In the genomic region with DNA sequence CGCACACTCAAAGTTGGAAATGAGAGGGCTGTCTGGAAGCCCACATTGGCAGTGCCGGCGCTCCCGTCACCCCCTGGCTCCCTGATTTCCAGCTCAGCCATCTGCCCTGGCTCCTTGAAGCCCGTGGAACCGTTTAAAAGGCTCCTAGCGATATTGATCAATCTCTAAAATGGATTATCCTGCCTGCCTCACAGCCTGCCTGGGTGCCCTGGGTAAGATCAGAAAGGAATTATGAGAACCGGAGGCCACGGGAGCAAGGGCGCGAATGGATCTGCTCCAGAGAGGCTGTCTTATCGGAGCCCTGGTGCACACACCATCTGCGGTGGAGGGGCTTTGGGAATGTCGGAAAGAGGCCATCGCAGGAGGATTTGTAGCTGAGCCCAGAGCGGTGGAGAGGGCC, we compare ENCODE assay signal across 11 mouse cellular contexts.
DNase-seq lines count a peak whose midpoint lies in the region; ATAC-seq and TF ChIP-seq lines count a peak whose summit lies in the region.
"Had no signal": no experiment of that assay in that cellular context is flagged by ENCODE, and none has a peak within 500 bp of the region (broad histone marks: within the 10 kb centered on the region; RNA-seq: fewer than 3 reads in every experiment).

No protein-coding gene starts in this region.

- no peak overlapping the region for H3K9ac ChIP-seq in forebrain, embryonic 11.5 days (ENCODE audit: low read length)
- no peak overlapping the region for H3K9ac ChIP-seq in limb, embryonic 15.5 days
- H3K9ac ChIP-seq in kidney, embryonic 15.5 days, result no peak overlapping the region

- no peak overlapping the region for H3K4me2 ChIP-seq in forebrain, embryonic 11.5 days (ENCODE audit: low read depth, low read length, severe bottlenecking)
- H3K4me2 ChIP-seq in limb, embryonic 15.5 days, result no peak overlapping the region
- H3K4me2 ChIP-seq in kidney, embryonic 15.5 days, result no peak overlapping the region

- ATAC-seq in forebrain, embryonic 11.5 days (replicated peaks; ENCODE audit: low FRiP score), result no peak
- ATAC-seq in limb, embryonic 15.5 days (ENCODE audit: insufficient number of reproducible peaks, low FRiP score, low TSS enrichment, low read depth), result no peak
- ATAC-seq in kidney, embryonic 15.5 days (replicated peaks; ENCODE audit: low FRiP score), result no peak
- ATAC-seq: Patski had no signal

- H3K36me3 ChIP-seq in E14TG2a.4 (ENCODE audit: insufficient read depth, low read length), result no peaks in the 10 kb centered on the region
- H3K36me3 ChIP-seq in forebrain, embryonic 11.5 days (ENCODE audit: control insufficient read depth, insufficient read depth, low read length), result no peaks in the 10 kb centered on the region
- H3K36me3 ChIP-seq in limb, embryonic 15.5 days, result no peaks in the 10 kb centered on the region
- H3K36me3 ChIP-seq in kidney, embryonic 15.5 days, result no peaks in the 10 kb centered on the region

- H3K4me1 ChIP-seq in E14TG2a.4 (replicated peaks; ENCODE audit: low read depth, low read length), result peaks cover 72% of the 10 kb centered on the region
- H3K4me1 ChIP-seq in forebrain, embryonic 11.5 days (replicated peaks; ENCODE audit: control insufficient read depth, insufficient read depth, low read length), result peaks cover 26% of the 10 kb centered on the region
- peaks cover 49% of the 10 kb centered on the region for H3K4me1 ChIP-seq in limb, embryonic 15.5 days
- H3K4me1 ChIP-seq in kidney, embryonic 15.5 days, result peaks cover 69% of the 10 kb centered on the region

- H3K27me3 ChIP-seq in E14TG2a.4 (ENCODE audit: insufficient read depth, low read length), result peaks cover 46% of the 10 kb centered on the region
- H3K27me3 ChIP-seq in forebrain, embryonic 11.5 days (ENCODE audit: control insufficient read depth, insufficient read depth, low read length), result peaks cover 2% of the 10 kb centered on the region; the same call in 1 of the 2 replicates
- peaks cover 14% of the 10 kb centered on the region; the same call in 1 of the 2 replicates for H3K27me3 ChIP-seq in limb, embryonic 15.5 days
- H3K27me3 ChIP-seq in kidney, embryonic 15.5 days, result 0 out of 2 replicates have a peak, but pooled peaks cover 10% of the 10 kb centered on the region
- H3K27me3 ChIP-seq: Patski had no signal

- TF ChIP-seq CTCF in E14TG2a.4 (conservative IDR thresholded peaks at IDR 0.05; ENCODE audit: low read length), result no peak

- peak; percentile 53 for DNase-seq in embryo, embryonic 10 days (ENCODE audit: low spot score)
- no peak for DNase-seq in embryo, embryonic 9.5 days (ENCODE audit: extremely low spot score)
- DNase-seq in forebrain, embryonic 11.5 days (ENCODE audit: low spot score), result no peak
- no peak for DNase-seq in T-cell, adult 2 months (ENCODE audit: low spot score)
- no peak for DNase-seq in spleen, adult 12 weeks (ENCODE audit: low spot score)
- DNase-seq: kidney, adult 11 months; lung, adult 18-20 months had no signal

- 47% methylated on average over 16 of the region's 16 CpGs for WGBS in forebrain, embryonic 11.5 days
- WGBS in limb, embryonic 15.5 days, result 28% methylated on average over 16 of the region's 16 CpGs
- 40% methylated on average over 16 of the region's 16 CpGs for WGBS in kidney, embryonic 15.5 days

- H3K9me3 ChIP-seq in E14TG2a.4 (ENCODE audit: low read length), result no peaks in the 10 kb centered on the region
- no peaks in the 10 kb centered on the region for H3K9me3 ChIP-seq in forebrain, embryonic 11.5 days (ENCODE audit: control insufficient read depth, low read length)
- H3K9me3 ChIP-seq in limb, embryonic 15.5 days, result no peaks in the 10 kb centered on the region
- H3K9me3 ChIP-seq in kidney, embryonic 15.5 days (replicated peaks), result no peaks in the 10 kb centered on the region

- H3K27ac ChIP-seq in forebrain, embryonic 11.5 days (ENCODE audit: low read depth, low read length), result peak overlapping the region; percentile 32; the same call in 1 of the 2 replicates
- peak overlapping the region; percentile 44; the same call in 1 of the 2 replicates for H3K27ac ChIP-seq in limb, embryonic 15.5 days
- no peak overlapping the region for H3K27ac ChIP-seq in kidney, embryonic 15.5 days

- peak overlapping the region; percentile 62 for H3K4me3 ChIP-seq in E14TG2a.4 (replicated peaks; ENCODE audit: low read length)
- H3K4me3 ChIP-seq in forebrain, embryonic 11.5 days (ENCODE audit: low read depth, low read length), result no peak overlapping the region
- no peak overlapping the region for H3K4me3 ChIP-seq in limb, embryonic 15.5 days
- no peak overlapping the region for H3K4me3 ChIP-seq in kidney, embryonic 15.5 days (replicated peaks)
